Mouse (Mus musculus) MEL (cell line): Measurements from ENCODE around the gene Prss56. TPM values are rescaled to one million over a fixed set of nuclear protein-coding genes. Genes with fewer than 3 reads are reported as not detected.
A peak's percentile ranks its signal among the peaks of the same experiment; 100 is the strongest.

Experiments used
- DNase-seq: peaks from one replicate; pipeline ENCODE4 v3.0.0; 2011; ENCODE audit warnings: low read depth, low spot score
- H3K27ac ChIP-seq: 2 replicates; pipeline ENCODE4 v1.5.1; 2012; ENCODE audit warnings: low read depth, mild to moderate bottlenecking, control low read depth, low read length, moderate library complexity; ENCODE audit not compliant: control insufficient read depth
- H3K27me3 ChIP-seq, 2 experiments: fragments of 150-350 bp in 1 of 2; sonication (generic) in 1 of 2; 2 replicates each; pipeline ENCODE4 v1.6.1; 2012; ENCODE audit warnings: low read length in 2 of 2, mild to moderate bottlenecking in 2 of 2, improper control_type of control experiment in 1 of 2, moderate library complexity in 1 of 2; ENCODE audit not compliant: insufficient read depth in 2 of 2, control insufficient read depth in 1 of 2
- H3K36me3 ChIP-seq, 2 experiments: 2 replicates each; pipeline ENCODE4 v1.6.1; 2012 to 2014; ENCODE audit warnings: low read length in 2 of 2, improper control_type of control experiment in 1 of 2, inconsistent platforms in 1 of 2, mild to moderate bottlenecking in 1 of 2; ENCODE audit not compliant: insufficient read depth in 2 of 2, control insufficient read depth in 1 of 2
- H3K4me1 ChIP-seq, 2 experiments: fragments of 150-350 bp in 1 of 2; sonication (generic) in 1 of 2; 2 replicates each; pipeline ENCODE4 v1.6.1; 2012; ENCODE audit warnings: low read length in 2 of 2, improper control_type of control experiment in 1 of 2, mild to moderate bottlenecking in 1 of 2; ENCODE audit not compliant: insufficient read depth in 2 of 2, control insufficient read depth in 1 of 2
- H3K4me3 ChIP-seq, 2 experiments: fragments of 150-350 bp in 1 of 2; sonication (generic) in 1 of 2; 2 replicates each; pipeline ENCODE4 v1.5.1; 2012; ENCODE audit warnings: low read depth in 2 of 2, low read length in 2 of 2, mild to moderate bottlenecking in 2 of 2, moderate library complexity in 2 of 2, control low read depth in 1 of 2, improper control_type of control experiment in 1 of 2; ENCODE audit not compliant: control insufficient read depth in 1 of 2, insufficient read depth in 1 of 2
- H3K79me2 ChIP-seq: 2 replicates; pipeline ENCODE4 v1.6.1; 2012; ENCODE audit warnings: mild to moderate bottlenecking, low read length, moderate library complexity; ENCODE audit not compliant: control insufficient read depth, poor library complexity, insufficient read depth
- H3K9ac ChIP-seq: 2 replicates; pipeline ENCODE4 v1.6.1; 2012; ENCODE audit warnings: low read depth, mild to moderate bottlenecking, control low read depth, low read length, moderate library complexity; ENCODE audit not compliant: control insufficient read depth, poor library complexity, severe bottlenecking
- H3K9me3 ChIP-seq: fragments of 150-350 bp; sonication (generic); replicated peaks from 2 replicates; pipeline ENCODE4 v1.6.1; 2012; ENCODE audit warnings: mild to moderate bottlenecking, low read length, improper control_type of control experiment, moderate library complexity; ENCODE audit not compliant: insufficient read depth
- BHLHE40 ChIP-seq: IDR thresholded peaks from 2 replicates; pipeline ENCODE4 v1.6.1; 2012; ENCODE audit warnings: low read depth, mild to moderate bottlenecking, inconsistent platforms, low read length, improper control_type of control experiment, borderline replicate concordance
- CHD1 ChIP-seq: IDR thresholded peaks from 2 replicates; pipeline ENCODE4 v1.6.1; 2012; ENCODE audit warnings: low read depth, mild to moderate bottlenecking, inconsistent platforms, low read length, improper control_type of control experiment
- E2F4 ChIP-seq: IDR thresholded peaks from 2 replicates; pipeline ENCODE4 v1.6.1; 2011; ENCODE audit warnings: low read depth, low read length, improper control_type of control experiment, borderline replicate concordance
- ELF1 ChIP-seq: IDR thresholded peaks from 2 replicates; pipeline ENCODE4 v1.6.1; 2014; ENCODE audit warnings: low read depth, mild to moderate bottlenecking, inconsistent platforms, low read length, improper control_type of control experiment, moderate library complexity
- ETS1 ChIP-seq: IDR thresholded peaks from 2 replicates; pipeline ENCODE4 v1.6.1; 2012; ENCODE audit warnings: low read depth, mild to moderate bottlenecking, inconsistent platforms, low read length, improper control_type of control experiment, moderate library complexity
- GABPA ChIP-seq: IDR thresholded peaks from 2 replicates; pipeline ENCODE4 v1.6.1; 2012; ENCODE audit warnings: low read depth, mild to moderate bottlenecking, inconsistent platforms, low read length, improper control_type of control experiment, moderate library complexity
- JUND ChIP-seq: IDR thresholded peaks from 2 replicates; pipeline ENCODE4 v1.6.1; 2011; ENCODE audit warnings: low read depth, mild to moderate bottlenecking, improper control_type of control experiment, low read length
- KAT2A ChIP-seq: conservative IDR thresholded peaks from 2 replicates; pipeline ENCODE4 v1.6.1; 2012; ENCODE audit warnings: low read depth, low read length, improper control_type of control experiment, inconsistent platforms
- MAFK ChIP-seq: IDR thresholded peaks from 2 replicates; pipeline ENCODE4 v1.6.1; 2011; ENCODE audit warnings: low read depth, mild to moderate bottlenecking, low read length, improper control_type of control experiment, borderline replicate concordance
- MAX ChIP-seq: IDR thresholded peaks from 2 replicates; pipeline ENCODE4 v1.6.1; 2011; ENCODE audit warnings: low read length, improper control_type of control experiment
- MAZ ChIP-seq: IDR thresholded peaks from 2 replicates; pipeline ENCODE4 v1.6.1; 2012; ENCODE audit warnings: low read depth, mild to moderate bottlenecking, inconsistent platforms, low read length, improper control_type of control experiment
- MXI1 ChIP-seq: IDR thresholded peaks from 2 replicates; pipeline ENCODE4 v1.6.1; 2011; ENCODE audit warnings: mild to moderate bottlenecking, low read depth, low read length, improper control_type of control experiment
- MYC ChIP-seq: IDR thresholded peaks from 2 replicates; pipeline ENCODE4 v1.6.1; 2011; ENCODE audit warnings: low read depth, mild to moderate bottlenecking, low read length, improper control_type of control experiment, moderate library complexity
- NELFE ChIP-seq: IDR thresholded peaks from 2 replicates; pipeline ENCODE4 v1.6.1; 2011; ENCODE audit warnings: low read depth, low read length, improper control_type of control experiment
- NRF1 ChIP-seq: IDR thresholded peaks from 2 replicates; pipeline ENCODE4 v1.6.1; 2014; ENCODE audit warnings: low read depth, mild to moderate bottlenecking, inconsistent platforms, low read length, improper control_type of control experiment, moderate library complexity; ENCODE audit not compliant: poor library complexity, insufficient read depth, severe bottlenecking
- POLR2A ChIP-seq, 2 experiments: IDR thresholded peaks; 2 replicates each; pipeline ENCODE4 v1.6.1; 2011 to 2012; ENCODE audit warnings: low read length in 2 of 2, mild to moderate bottlenecking in 2 of 2, control low read depth in 1 of 2, improper control_type of control experiment in 1 of 2, low read depth in 1 of 2, moderate library complexity in 1 of 2; ENCODE audit not compliant: control insufficient read depth in 1 of 2, insufficient read depth in 1 of 2, poor library complexity in 1 of 2
- POLR2AphosphoS2 ChIP-seq: IDR thresholded peaks from 2 replicates; pipeline ENCODE4 v1.6.1; 2011; ENCODE audit warnings: low read length, improper control_type of control experiment
- POLR2AphosphoS5 ChIP-seq: IDR thresholded peaks from 2 replicates; pipeline ENCODE4 v1.6.1; 2012; ENCODE audit warnings: low read depth, borderline replicate concordance, mild to moderate bottlenecking, inconsistent platforms, low read length, moderate library complexity, mixed read lengths
- RAD21 ChIP-seq: IDR thresholded peaks from 2 replicates; pipeline ENCODE4 v1.6.1; 2011; ENCODE audit warnings: mild to moderate bottlenecking, low read depth, low read length, improper control_type of control experiment
- RCOR1 ChIP-seq: IDR thresholded peaks from 2 replicates; pipeline ENCODE4 v1.6.1; 2012; ENCODE audit warnings: low read depth, mild to moderate bottlenecking, inconsistent platforms, low read length, improper control_type of control experiment
- SIN3A ChIP-seq: IDR thresholded peaks from 2 replicates; pipeline ENCODE4 v1.6.1; 2012; ENCODE audit warnings: low read length, improper control_type of control experiment, inconsistent platforms
- SMC3 ChIP-seq: IDR thresholded peaks from 2 replicates; pipeline ENCODE4 v1.6.1; 2011; ENCODE audit warnings: low read depth, low read length, improper control_type of control experiment
- TAL1 ChIP-seq: IDR thresholded peaks from 2 replicates; pipeline ENCODE4 v1.6.1; 2012; ENCODE audit warnings: mild to moderate bottlenecking, inconsistent platforms, low read length, moderate library complexity, mixed read lengths
- TCF12 ChIP-seq: IDR thresholded peaks from 2 replicates; pipeline ENCODE4 v1.6.1; 2014; ENCODE audit warnings: low read depth, mild to moderate bottlenecking, inconsistent platforms, low read length, improper control_type of control experiment, moderate library complexity
- UBTF ChIP-seq: IDR thresholded peaks from 2 replicates; pipeline ENCODE4 v1.6.1; 2012; ENCODE audit warnings: low read depth, mild to moderate bottlenecking, inconsistent platforms, low read length, improper control_type of control experiment, moderate library complexity, borderline replicate concordance; ENCODE audit not compliant: insufficient read depth
- USF1 ChIP-seq: IDR thresholded peaks from 2 replicates; pipeline ENCODE4 v1.6.1; 2014; ENCODE audit warnings: low read depth, mild to moderate bottlenecking, inconsistent platforms, low read length, improper control_type of control experiment, moderate library complexity
- USF2 ChIP-seq, 2 experiments: IDR thresholded peaks; 2 replicates each; pipeline ENCODE4 v1.6.1; 2011 to 2012; ENCODE audit warnings: improper control_type of control experiment in 2 of 2, low read length in 2 of 2, borderline replicate concordance in 1 of 2, inconsistent platforms in 1 of 2, low read depth in 1 of 2, mild to moderate bottlenecking in 1 of 2; ENCODE audit not compliant: insufficient read depth in 1 of 2
- ZC3H11A ChIP-seq: IDR thresholded peaks from 2 replicates; pipeline ENCODE4 v1.6.1; 2012; ENCODE audit warnings: low read depth, mild to moderate bottlenecking, inconsistent platforms, low read length, improper control_type of control experiment
- ZKSCAN1 ChIP-seq: IDR thresholded peaks from 2 replicates; pipeline ENCODE4 v1.6.1; 2012; ENCODE audit warnings: low read depth, mild to moderate bottlenecking, inconsistent platforms, low read length, improper control_type of control experiment, moderate library complexity
- ZMIZ1 ChIP-seq: IDR thresholded peaks from 2 replicates; pipeline ENCODE4 v1.6.1; 2012; ENCODE audit warnings: low read depth, mild to moderate bottlenecking, inconsistent platforms, low read length, improper control_type of control experiment, moderate library complexity
- ZNF384 ChIP-seq: IDR thresholded peaks from 2 replicates; pipeline ENCODE4 v1.6.1; 2012; ENCODE audit warnings: low read depth, mild to moderate bottlenecking, inconsistent platforms, low read length, improper control_type of control experiment
- polyA plus RNA-seq, 2 experiments: library from polyadenylated mRNA; stranded (reverse) in 1 of 2; unstranded in 1 of 2; fragments of >175 nt in 1 of 2; fragments of >200 nt in 1 of 2; gene quantifications; 2 replicates each; pipeline versions ENCODE4 v1.2.1 to v1.2.4; 2012; ENCODE audit warnings: low replicate concordance in 2 of 2, low read depth in 1 of 2; ENCODE audit not compliant: insufficient read length in 2 of 2, insufficient read depth in 1 of 2, missing spikeins in 1 of 2
- total RNA-seq: library from RNA; depleted of rRNA; stranded (reverse); fragments of 300-350 nt; gene quantifications from 2 replicates; pipeline ENCODE4 v1.2.3, GENCODE M21; 2012

Gene Prss56
- total and polyA plus RNA-seq, 3 experiments, result 0.08 TPM; not detected in 2

GRCm38 (mm10) chr1:87149422-87149821, 33.7 kb upstream of the Prss56 start:
- H3K4me3 ChIP-seq, result peak overlapping the region; percentile 52 to 76
- 0 out of 4 replicates have a peak, but pooled peaks cover 0 to 6% of the 10 kb centered on the region in 2 experiments for H3K4me1 ChIP-seq
- no peaks in the 10 kb centered on the region for H3K9me3 ChIP-seq
- peak overlapping the region; percentile 50 for H3K9ac ChIP-seq
- H3K27ac ChIP-seq, result no peak overlapping the region
- TF ChIP-seq POLR2AphosphoS2 (peak; percentile 35; the same call in 1 of the 2 replicates), ZC3H11A (no peak), ZKSCAN1 (no peak), ZNF384 (no peak), NRF1 (peak; percentile 27; the same call in 1 of the 2 replicates), SIN3A (no peak; the same call in 1 of the 2 replicates), POLR2AphosphoS5 (no peak), USF2 (IDR thresholded peaks at IDR 0.05; ENCODE audit: borderline replicate concordance in 1 of 2, insufficient read depth in 1 of 2, low read depth in 1 of 2, low read length in 2 of 2) (no peak), MXI1 (0 out of 2 replicates have a peak, but pooled peaks have one; percentile 38), RAD21 (no peak), ELF1 (0 out of 2 replicates have a peak, but pooled peaks have one; percentile 21), ETS1 (no peak), GABPA (no peak), CHD1 (no peak), ZMIZ1 (no peak), JUND (no peak), NELFE (peak; percentile 65), E2F4 (no peak), USF1 (no peak), KAT2A (no peak), MAX (0 out of 2 replicates have a peak, but pooled peaks have one; percentile 18), TAL1 (no peak), BHLHE40 (no peak), RCOR1 (no peak), MAZ (no peak), SMC3 (no peak), UBTF (no peak), POLR2A (IDR thresholded peaks at IDR 0.05; ENCODE audit: control insufficient read depth in 1 of 2, insufficient read depth in 1 of 2, low read depth in 1 of 2, low read length in 2 of 2, poor library complexity in 1 of 2) (peak; percentile 44 to 70; a peak in 3 of 4 replicates), TCF12 (no peak), MAFK (no peak), MYC (0 out of 2 replicates have a peak, but pooled peaks have one; percentile 13)
- no peaks in the 10 kb centered on the region for H3K36me3 ChIP-seq
- peak; percentile 83 for DNase-seq
- no peaks in the 10 kb centered on the region for H3K27me3 ChIP-seq
- no peaks in the 10 kb centered on the region for H3K79me2 ChIP-seq
